Mouse (Mus musculus): Measurements from ENCODE around the gene Pomp. TPM values are rescaled to one million over a fixed set of nuclear protein-coding genes. Genes with fewer than 3 reads are reported as not detected.

Pomp gene
- total RNA-seq, 2 experiments from 2014 or later, result 143 to 148 TPM

GRCm38 (mm10) chr5:147916171-147916570 is 55.9 kb downstream of the Pomp start:
- no peak overlapping the region for H3K4me3 ChIP-seq
- no peak for TF ChIP-seq CTCF (conservative IDR thresholded peaks at IDR 0.05)
- H3K27ac ChIP-seq, result no peak overlapping the region
- DNase-seq (ENCODE audit: low spot score in 2 of 2), result no peak

GRCm38 (mm10) chr5:147918044-147918846 is 58.0 kb downstream of the Pomp start:
- Histone ChIP-seq H3K27ac (peak overlapping the region; percentile 15; the same call in 1 of the 2 replicates), H3K4me3 (no peak overlapping the region)
- no peak for TF ChIP-seq CTCF (conservative IDR thresholded peaks at IDR 0.05)
- DNase-seq (ENCODE audit: low spot score in 2 of 2), result no peak

- Histone ChIP-seq H3K27ac (no peak overlapping the region), H3K4me3 (no peak overlapping the region)
- TF ChIP-seq CTCF (conservative IDR thresholded peaks at IDR 0.05), result no peak
- DNase-seq (ENCODE audit: low spot score in 2 of 2), result no peak
Measured at GRCm38 (mm10) chr5:147924621-147925020, 64.4 kb downstream of the Pomp start.

Other genes with a start within 250 kb of the Pomp start
- gene Flt1, start 134.4 kb upstream of the Pomp start, total RNA-seq (2021), result 10 to 100 TPM; 31.7 to 34.7 TPM
- gene Slc46a3, start 34.4 kb downstream of the Pomp start, total RNA-seq (2021), result 1 to 10 TPM; 7.7 to 8.0 TPM
- gene Mtus2, start 96.9 kb downstream of the Pomp start, total RNA-seq (2021), result 10 to 100 TPM; 32.5 to 36.0 TPM

Data from layer of hippocampus, adult 2 months (tissue).